Mouse (Mus musculus) G1E-ER4 (cell line): Measurements from ENCODE around the gene Cel. TPM values are rescaled to one million over a fixed set of nuclear protein-coding genes. Genes with fewer than 3 reads are reported as not detected.

ENCODE experiments used
- GATA1 ChIP-seq: IDR thresholded peaks from one replicate; pipeline ENCODE4 v1.8.0; 2012; ENCODE audit warnings: low read length, inconsistent platforms
- polyA plus RNA-seq: library from polyadenylated mRNA; stranded (reverse); fragments of >175 nt; gene quantifications from 2 replicates; pipeline ENCODE4 v1.2.3, GENCODE M21; 2012

The Cel gene
- polyA plus RNA-seq, 1 experiment, result not detected

DNA sequence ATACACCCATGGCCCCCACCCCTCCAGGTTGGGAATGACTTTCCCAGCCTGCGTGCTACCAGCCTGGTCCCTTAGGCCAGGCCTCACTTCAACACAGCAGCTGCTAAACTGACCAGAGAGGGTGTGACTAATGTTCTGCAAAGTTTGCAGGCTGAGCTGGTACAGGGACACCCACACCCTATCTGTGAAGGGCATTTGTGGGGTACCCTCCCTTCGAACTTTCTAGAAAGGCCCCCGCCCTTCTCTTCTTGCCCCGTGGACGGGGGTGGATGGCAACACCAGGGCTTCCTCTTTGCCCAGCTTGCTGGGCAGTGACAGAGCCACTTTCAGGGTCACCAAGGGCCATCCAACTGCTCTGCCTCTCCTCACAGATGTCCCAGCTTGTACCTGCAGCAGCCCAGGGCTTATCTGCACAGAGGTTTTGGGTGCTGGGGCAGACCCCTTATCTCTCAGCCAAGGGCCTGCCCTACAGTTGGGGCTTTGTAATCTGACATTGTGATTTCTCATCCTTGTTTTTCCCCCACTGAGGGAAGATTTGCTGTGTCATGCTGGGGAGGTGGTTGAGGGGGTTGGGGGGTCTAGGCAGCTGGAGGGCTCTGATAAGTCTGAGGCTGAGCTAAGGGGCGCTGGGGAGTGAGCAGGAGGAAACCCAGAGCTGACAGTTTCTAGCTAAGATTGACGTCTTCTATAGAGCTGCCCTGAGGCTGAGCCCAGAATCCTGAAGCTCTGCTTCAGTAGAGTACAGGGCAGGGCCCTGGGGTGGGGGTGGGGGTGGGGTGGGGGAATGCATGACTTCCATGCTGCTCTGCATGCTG is 34.7 kb upstream of the Cel start:
- peak; percentile 97 for TF ChIP-seq GATA1

DNA sequence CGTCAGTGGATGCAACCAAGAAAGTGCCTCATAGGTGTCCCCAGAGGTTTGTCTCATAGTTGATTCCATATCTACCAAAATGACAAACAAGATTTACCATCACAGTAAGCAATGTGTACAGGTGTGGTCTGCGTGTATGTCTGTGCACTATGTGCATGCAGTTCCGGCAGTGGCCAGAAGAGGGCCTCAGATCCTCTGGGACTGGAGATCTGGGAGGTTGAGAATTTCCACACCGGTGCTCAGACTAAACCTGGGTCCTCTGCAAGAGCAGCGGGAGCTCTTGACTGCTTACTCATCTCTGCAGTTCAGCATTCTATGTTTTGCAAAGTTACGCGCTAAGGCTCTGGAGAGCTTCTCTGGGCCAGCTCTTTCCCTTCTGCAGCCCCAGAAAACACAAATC is 33.8 kb upstream of the Cel start:
- no peak for TF ChIP-seq GATA1

DNA sequence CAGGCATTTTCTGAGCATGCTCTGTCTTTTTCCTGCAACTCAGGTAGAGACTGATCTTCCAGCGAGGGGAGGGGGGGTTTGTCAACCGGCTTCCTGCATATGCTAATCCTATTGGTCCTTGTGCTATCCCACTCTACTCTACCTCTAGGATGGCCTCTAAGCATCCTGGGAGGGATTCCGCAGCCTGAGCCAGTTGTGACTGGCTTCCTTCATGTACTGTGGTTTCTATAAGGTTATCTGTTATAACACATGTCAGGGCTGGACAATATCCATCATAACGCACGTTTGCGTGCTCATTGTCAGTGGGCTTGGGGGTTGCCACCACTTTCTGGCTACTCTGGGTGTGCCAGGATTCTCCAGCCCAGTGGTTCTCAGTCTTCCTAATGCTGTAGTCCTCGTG is 32.8 kb upstream of the Cel start:
- TF ChIP-seq GATA1, result peak; percentile 21

DNA sequence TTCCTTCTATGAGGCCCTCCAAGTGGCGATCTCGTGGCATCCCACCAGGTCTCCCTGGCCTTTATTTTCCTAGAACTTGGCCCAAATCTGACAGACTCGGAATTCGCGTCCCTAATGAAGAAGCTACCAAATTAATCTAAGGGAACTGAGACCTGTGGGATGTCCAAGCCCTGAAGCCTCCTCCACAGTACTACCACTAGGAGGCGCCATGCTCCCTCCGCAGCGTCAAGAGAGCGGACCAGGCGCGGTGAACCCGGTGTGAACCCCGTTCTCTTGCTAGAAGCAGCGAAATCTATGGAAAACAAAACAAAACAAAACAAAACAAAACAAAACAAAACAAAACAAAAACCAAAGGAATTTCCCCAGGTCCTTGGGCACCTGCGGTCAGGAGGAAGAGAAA is 29.6 kb upstream of the Cel start:
- TF ChIP-seq GATA1, result no peak

DNA sequence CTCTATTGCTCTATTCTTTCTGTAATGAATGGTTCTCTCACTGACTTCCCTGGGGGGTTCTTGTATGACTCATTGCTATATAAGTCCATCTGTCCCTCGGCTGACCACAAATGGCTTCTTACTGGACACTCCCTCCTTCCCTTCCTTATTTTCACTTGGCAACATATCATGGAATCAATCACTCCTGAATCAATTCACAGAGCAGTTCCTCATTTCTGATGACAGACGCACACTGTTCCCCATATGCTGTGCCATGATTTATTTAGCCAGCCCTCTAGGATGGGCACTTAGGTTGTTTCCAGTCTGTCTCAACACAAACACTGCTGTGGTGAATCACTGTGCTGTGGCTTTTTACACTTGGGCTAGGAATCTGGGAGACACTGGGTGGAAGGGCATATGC is 28.3 kb upstream of the Cel start:
- TF ChIP-seq GATA1, result no peak

DNA sequence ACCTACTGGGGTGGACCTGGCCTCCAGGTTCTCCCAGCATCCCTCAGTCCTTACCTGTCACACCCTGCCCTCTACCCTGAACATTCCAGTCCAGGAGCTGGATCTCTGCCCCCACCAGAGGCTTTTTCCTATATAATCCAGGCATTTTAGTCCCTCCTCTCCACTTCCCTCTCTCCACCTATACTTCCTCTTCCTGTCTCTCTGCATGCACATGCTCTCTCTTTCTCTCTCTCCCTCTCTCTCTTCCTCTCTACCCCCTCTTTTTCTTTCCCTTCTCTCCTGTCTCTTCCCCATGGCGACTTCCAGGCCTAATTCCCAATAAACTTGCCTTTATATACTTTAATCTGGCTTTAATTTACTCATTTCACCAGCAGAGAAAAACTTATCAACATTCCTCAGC is 25.4 kb upstream of the Cel start:
- TF ChIP-seq GATA1, result no peak

DNA sequence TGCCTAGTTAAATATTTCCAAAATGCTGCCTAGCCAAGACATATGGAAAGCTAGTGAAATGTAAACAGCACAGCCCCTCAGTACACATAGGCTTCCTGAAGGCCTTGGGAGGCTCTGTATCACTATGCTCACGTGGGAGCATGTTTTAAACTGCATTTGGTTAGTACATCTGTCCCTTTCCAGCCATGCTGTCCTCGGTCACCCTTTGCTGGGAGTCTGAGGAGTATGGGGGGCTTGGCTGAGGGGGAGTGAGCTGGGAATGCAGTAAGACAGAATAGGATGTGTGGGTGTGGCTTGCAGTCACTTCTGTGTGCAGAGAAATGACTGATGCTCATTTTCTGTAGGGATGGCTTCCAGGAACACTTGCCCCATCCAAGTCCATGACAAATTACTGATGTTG is 22.5 kb upstream of the Cel start:
- TF ChIP-seq GATA1, result no peak

DNA sequence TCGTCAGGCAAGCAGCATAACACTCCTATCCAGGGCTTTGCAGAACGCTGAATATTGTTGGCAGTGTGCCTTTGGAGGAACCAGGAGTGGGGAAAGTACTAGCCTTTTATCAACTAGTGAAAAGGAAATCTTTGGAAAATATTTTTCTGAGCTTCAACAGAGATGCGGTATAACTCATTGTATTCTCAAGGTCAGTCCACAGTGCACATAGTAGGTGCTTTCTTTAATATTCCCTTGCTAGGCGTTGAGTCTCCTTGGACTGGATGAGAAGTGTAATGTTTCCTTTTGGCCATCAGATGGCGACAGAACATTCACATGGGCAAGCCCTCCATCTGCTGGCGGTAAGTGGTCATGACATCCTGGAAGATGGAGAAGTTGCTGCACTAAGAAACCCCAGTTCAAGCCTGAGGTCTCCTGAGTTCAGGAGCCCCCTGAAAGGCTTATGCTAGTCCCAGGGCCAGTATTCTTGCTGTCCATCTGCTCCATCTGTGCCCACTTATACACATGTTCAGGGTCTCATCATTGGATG is 21.9 kb upstream of the Cel start:
- TF ChIP-seq GATA1, result no peak

DNA sequence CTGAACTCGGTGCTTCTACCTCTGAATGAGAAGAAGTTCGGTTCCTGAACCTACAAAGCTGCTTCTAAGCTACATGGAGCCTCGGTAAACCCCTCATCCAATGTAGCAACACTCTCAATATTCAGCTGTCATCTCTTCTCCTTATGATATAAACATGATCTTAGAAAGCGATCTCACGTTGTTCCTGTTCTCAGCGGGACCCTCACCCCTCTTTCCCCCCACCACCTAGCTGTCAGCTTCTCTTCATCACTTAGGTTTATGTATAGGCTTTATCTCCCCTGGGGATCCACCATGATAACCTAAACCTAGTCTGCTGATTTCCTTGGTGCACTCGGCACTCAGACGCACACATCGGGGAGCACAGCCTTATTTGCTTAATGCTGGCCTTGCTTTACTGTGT is 20.4 kb upstream of the Cel start, which contains the start of gene Gtf3c5:
Gene Gtf3c5 (minus strand): TSS at position 101 of the 400 bp plus-strand sequence.
- no peak for TF ChIP-seq GATA1

DNA sequence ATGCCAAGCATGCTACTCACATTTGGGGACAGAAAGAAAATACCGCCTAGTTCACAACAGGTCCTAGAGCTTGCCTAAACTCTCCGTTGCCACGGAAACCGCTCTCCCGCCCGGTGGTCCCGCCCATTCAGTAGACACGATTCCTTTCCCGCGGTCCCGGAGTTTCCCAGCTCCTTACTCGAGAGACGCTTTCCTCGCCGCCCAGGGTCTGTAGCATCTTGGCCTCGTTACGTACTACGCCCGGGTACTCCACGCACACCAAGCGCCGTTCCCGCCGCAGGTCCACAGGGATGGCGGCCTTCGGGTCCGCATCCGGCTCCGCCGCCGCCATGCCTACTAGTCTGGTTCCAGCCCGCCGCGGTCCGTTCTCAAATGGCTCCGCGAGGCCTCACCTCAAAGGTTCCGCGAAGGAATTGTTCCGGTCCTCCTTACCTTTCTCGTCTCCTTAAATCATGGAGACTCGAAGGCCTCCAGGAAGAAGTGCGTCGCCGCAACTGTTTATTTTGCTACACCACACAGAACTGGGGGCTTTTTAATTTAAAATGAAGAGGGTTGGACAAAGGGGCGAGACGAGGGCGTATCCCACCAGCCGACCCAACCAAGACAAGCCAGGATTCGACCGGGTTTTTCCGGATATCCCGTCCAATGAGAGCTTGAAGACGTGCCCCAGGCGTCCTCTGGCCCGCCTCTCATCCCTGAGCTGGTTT is 19.6 kb upstream of the Cel start:
- TF ChIP-seq GATA1, result no peak

DNA sequence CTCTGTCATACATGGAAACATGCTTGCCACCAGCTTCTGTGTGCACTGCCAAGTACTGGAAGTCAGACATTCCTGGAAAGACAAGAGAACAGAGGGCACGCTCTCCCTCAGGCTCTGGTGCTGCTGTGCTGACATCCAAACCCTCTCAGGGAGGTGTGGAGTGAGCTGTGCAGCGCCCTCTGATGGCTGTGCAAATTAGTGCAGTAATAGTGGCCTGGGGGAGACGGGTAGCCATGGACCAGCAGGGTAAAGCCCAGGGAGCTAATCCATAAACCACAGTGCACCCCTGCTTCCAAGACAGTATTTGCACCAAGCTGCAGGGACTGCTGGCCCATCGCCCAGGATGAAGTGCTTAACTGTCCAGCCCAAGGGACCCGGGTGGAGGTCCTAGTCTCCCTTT is 14.8 kb upstream of the Cel start:
- no peak for TF ChIP-seq GATA1

DNA sequence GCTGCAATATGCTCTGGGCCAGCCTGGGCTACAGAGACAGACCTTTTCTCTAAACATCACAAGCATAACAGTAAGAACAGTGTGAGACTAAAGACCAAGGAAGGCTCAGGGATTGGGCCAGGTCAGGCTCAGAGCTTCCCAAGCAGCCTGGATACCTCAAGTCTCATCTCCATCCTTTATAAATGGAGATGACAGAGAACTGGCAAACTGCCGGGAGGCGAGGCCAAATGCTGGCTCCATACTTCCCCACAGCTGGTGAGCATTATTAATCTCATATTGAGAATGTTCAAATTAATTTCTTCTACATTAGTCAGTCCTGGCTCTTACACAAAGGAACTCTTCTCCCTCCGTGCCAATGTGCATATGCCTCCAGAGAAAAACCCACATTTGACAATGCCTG is 13.6 kb upstream of the Cel start:
- TF ChIP-seq GATA1, result no peak

DNA sequence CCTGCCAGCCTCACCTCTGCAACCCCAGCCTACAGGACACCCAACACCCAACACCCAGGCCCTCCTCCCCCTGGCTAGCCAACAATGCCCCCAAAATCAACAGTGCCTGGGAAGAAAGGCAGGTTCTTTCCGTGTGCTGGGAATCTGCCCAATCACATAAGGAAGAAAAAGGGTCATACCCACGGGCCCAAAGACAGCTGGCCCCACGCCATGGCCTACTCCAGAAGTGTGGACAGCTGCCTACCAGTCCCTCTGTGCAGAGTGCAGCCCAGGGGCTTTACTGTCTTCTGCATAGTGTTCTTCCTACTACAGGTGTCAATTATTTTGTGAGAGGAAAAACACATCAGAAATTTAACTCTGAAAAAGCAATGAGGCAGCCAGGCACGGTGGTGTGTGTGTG is 12.1 kb upstream of the Cel start:
- TF ChIP-seq GATA1, result no peak

DNA sequence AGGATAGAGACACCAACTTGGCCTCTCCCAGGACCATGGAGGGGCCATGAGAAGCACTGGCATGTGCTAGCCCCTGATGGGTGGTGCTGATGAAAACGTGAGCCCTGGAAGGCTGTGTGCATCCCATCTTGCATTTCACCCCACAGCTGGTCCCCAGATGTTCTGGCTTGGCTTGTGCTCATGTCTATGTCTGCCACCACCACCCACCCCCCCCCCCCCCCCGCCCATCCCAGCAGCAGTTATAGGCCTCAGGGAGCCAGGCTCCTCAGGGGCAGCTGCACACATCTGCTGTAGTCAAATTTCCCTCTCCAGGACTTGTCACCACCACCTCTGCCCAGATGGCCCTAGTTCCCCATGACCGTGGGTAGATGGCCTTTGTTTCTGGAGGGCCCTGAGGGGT is 6.7 kb upstream of the Cel start:
- no peak for TF ChIP-seq GATA1

DNA sequence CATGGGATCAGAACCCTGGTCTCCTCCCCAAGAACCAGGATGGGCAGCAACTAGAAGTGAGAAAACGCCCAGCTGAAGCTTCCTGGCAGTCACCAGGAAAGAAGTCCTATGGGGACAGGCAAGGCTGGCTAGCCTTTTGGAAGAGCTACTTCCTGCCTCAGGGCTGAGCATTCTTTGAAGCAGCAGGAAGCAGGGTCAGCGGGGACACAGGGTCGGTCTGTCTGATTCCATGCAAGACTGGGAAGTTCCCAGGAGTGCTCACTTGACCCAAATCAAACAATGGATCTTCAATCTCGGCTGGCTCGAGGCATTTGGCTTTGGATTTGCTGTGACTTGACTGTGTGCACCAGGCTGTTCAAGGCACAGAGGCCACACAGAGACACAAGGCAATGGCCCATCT is 3.3 kb upstream of the Cel start:
- no peak for TF ChIP-seq GATA1

DNA sequence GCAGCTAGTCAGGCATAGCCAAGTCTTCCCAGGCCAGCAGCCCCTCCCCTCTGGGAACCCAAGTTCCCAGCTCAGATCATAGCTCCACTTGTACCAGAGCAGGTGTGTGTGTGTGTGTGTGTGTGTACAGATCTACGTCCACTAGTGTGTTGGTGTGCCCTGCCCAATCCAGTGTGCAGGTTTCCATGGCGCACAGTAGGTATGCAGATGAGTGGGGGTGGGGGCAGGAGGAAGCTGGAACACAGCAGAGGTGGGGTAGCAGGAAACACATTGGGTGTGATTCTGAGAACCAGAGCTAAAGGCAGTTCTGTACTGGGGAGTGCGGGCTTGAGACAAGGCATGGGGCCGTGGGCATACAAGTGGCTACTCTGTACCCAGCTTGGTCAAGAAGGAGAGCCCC is 1.2 kb upstream of the Cel start:
- TF ChIP-seq GATA1, result no peak

DNA sequence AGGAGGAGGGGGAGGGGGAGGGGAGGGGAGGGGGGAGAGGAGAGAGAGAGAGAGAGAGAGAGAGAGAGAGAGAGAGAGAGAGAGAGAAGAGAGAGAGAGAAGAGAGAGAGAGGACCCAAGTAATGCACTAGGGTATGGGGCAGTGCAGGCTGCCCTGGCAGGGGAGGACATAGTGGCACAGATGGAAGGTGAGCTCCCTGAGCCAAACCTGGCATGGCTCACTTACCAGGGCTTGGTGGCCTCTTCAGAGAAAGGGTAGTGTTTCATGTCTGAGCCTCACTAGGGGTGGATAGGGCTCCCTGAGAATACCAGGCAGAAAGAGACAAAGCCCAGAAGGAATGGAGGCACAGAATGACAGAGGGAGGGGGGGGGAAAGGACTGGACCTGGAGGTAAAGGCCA is 627 bp upstream of the Cel start:
- TF ChIP-seq GATA1, result no peak
